Mouse (Mus musculus) liver, postnatal 0 days (tissue): Measurements from ENCODE around the gene Sh3bgr. TPM values are rescaled to one million over a fixed set of nuclear protein-coding genes. Genes with fewer than 3 reads are reported as not detected.

Source experiments
- ATAC-seq: fragments of 200-750 bp; cut with Nextera tagmentation; 2 replicates; pipeline ENCODE4 v1.8.0; 2017; ENCODE audit warnings: mild to moderate bottlenecking, moderate library complexity
- DNase-seq: peaks from one replicate; pipeline ENCODE4 v3.0.0-alpha.2; 2016
- H3K27ac ChIP-seq: fragments of 300-500 bp; sonication (generic); 2 replicates; pipeline ENCODE4 v1.5.1; 2014; ENCODE audit warnings: antibody characterized with exemption, moderate library complexity, mild to moderate bottlenecking, low read depth
- H3K27me3 ChIP-seq: fragments of 300-500 bp; sonication (generic); 2 replicates; pipeline ENCODE4 v1.6.1; 2014; ENCODE audit warnings: low read length, control low read depth, mixed read lengths; ENCODE audit not compliant: insufficient read depth
- H3K36me3 ChIP-seq: fragments of 300-500 bp; sonication (generic); replicated peaks from 2 replicates; pipeline ENCODE4 v1.6.1; 2014; ENCODE audit warnings: mild to moderate bottlenecking, control low read depth, low read length, moderate library complexity, mixed read lengths; ENCODE audit not compliant: insufficient read depth
- H3K4me1 ChIP-seq: fragments of 300-500 bp; sonication (generic); 2 replicates; pipeline ENCODE4 v1.6.1; 2014; ENCODE audit warnings: antibody characterized with exemption, mild to moderate bottlenecking, control low read depth; ENCODE audit not compliant: insufficient read depth
- H3K4me2 ChIP-seq: fragments of 300-500 bp; sonication (generic); 2 replicates; pipeline ENCODE4 v1.6.1; 2014; ENCODE audit warnings: low read depth, mild to moderate bottlenecking, low read length, moderate library complexity, mixed read lengths
- H3K4me3 ChIP-seq: fragments of 300-500 bp; sonication (generic); 2 replicates; pipeline ENCODE4 v1.5.1; 2014; ENCODE audit warnings: low read depth, low read length
- H3K9ac ChIP-seq: fragments of 300-500 bp; sonication (generic); replicated peaks from 2 replicates; pipeline ENCODE4 v1.6.1; 2014; ENCODE audit warnings: mild to moderate bottlenecking, moderate library complexity
- H3K9me3 ChIP-seq: fragments of 300-500 bp; sonication (generic); 2 replicates; pipeline ENCODE4 v1.6.1; 2016; ENCODE audit warnings: mild to moderate bottlenecking, control low read depth, low read length, mixed read lengths
- CTCF ChIP-seq: sonication (generic); IDR thresholded peaks from 2 replicates; pipeline ENCODE4 v1.5.1; 2016; ENCODE audit warnings: antibody characterized with exemption, low read depth
- EP300 ChIP-seq: IDR thresholded peaks from 2 replicates; pipeline ENCODE4 v1.6.1; 2016; ENCODE audit warnings: antibody characterized with exemption, low read depth, mild to moderate bottlenecking
- WGBS: fragments of 180-500 bp; shearing (Covaris S2); extraction: QIAGEN DNeasy Blood & Tissue Kit; methylation state at CpG from one replicate; pipeline ENCODE4 v1.1.7; 2014; ENCODE audit not compliant: insufficient replicate concordance; 5-methylcytosine and 5-hydroxymethylcytosine counted together
- polyA plus RNA-seq: library from polyadenylated mRNA; unstranded; fragments of >200 nt; fragmentation: Nextera tagmentation; extraction: Ambion mirVana; gene quantifications from 2 replicates; pipeline ENCODE4 v1.2.1, GENCODE M21; 2015

Gene Sh3bgr
- polyA plus RNA-seq = 1.9 TPM in 1 of 2 replicates, not detected in the other

- 9% methylated on average over 20 of the region's 20 CpGs for WGBS
- Histone ChIP-seq H3K4me1 (peaks cover 8% of the 10 kb centered on the region; the same call in 1 of the 2 replicates), H3K9ac (0 out of 2 replicates have a peak within 1 kb of the TSS, but pooled peaks have one; percentile 9), H3K9me3 (no peaks in the 10 kb centered on the region), H3K4me2 (peak within 1 kb of the TSS; percentile 64), H3K4me3 (peak within 1 kb of the TSS; percentile 35), H3K27ac (no peak within 1 kb of the TSS), H3K36me3 (no peaks in the 10 kb centered on the region), H3K27me3 (no peaks in the 10 kb centered on the region)
- DNase-seq (peak; percentile 61), ATAC-seq (peak; percentile 93)
- TF ChIP-seq CTCF (no peak), EP300 (no peak)
These were observed at the start of gene Sh3bgr for GRCm38 (mm10) chr16:96199913-96200701. Gene Sh3bgr (plus strand): TSS chr16:96200450.

- Histone ChIP-seq H3K9me3 (no peaks in the 10 kb centered on the region), H3K27ac (no peak overlapping the region), H3K4me3 (no peak overlapping the region), H3K4me2 (no peak overlapping the region), H3K4me1 (no peaks in the 10 kb centered on the region; the same call in none of the 2 replicates), H3K36me3 (no peaks in the 10 kb centered on the region), H3K9ac (no peak overlapping the region), H3K27me3 (no peaks in the 10 kb centered on the region)
- DNase-seq = no peak
- ATAC-seq = no peak
- 50% methylated on average over 4 of the region's 4 CpGs for WGBS
- no peak for TF ChIP-seq CTCF
- no peak for TF ChIP-seq EP300
These were observed 49.3 kb upstream of the Sh3bgr start for GRCm38 (mm10) chr16:96150995-96151394.

- Histone ChIP-seq H3K4me1 (no peaks in the 10 kb centered on the region), H3K4me3 (no peak overlapping the region), H3K36me3 (no peaks in the 10 kb centered on the region), H3K27ac (no peak overlapping the region), H3K4me2 (no peak overlapping the region), H3K9me3 (no peaks in the 10 kb centered on the region), H3K9ac (no peak overlapping the region), H3K27me3 (no peaks in the 10 kb centered on the region)
- WGBS = 23% methylated on average over 9 of the region's 9 CpGs
- TF ChIP-seq EP300 = no peak
- TF ChIP-seq CTCF = peak; percentile 92
- peak; percentile 83 for DNase-seq
- ATAC-seq = peak; percentile 67
These were observed 48.7 kb upstream of the Sh3bgr start for GRCm38 (mm10) chr16:96151551-96151950.

GRCm38 (mm10) chr16:96154476-96154875 is 45.8 kb upstream of the Sh3bgr start:
- Histone ChIP-seq H3K36me3 (no peaks in the 10 kb centered on the region), H3K9ac (no peak overlapping the region), H3K27ac (no peak overlapping the region), H3K4me2 (no peak overlapping the region), H3K27me3 (no peaks in the 10 kb centered on the region), H3K4me1 (peaks cover 5% of the 10 kb centered on the region; the same call in 1 of the 2 replicates), H3K4me3 (no peak overlapping the region), H3K9me3 (no peaks in the 10 kb centered on the region)
- ATAC-seq (no peak), DNase-seq (no peak)
- no peak for TF ChIP-seq CTCF
- no peak for TF ChIP-seq EP300
- 84% methylated on average over 2 of the region's 2 CpGs for WGBS

- no peak for ATAC-seq
- no peaks in the 10 kb centered on the region for H3K9me3 ChIP-seq
- DNase-seq = no peak
- peaks cover 5% of the 10 kb centered on the region; the same call in 1 of the 2 replicates for H3K4me1 ChIP-seq
- TF ChIP-seq CTCF = no peak
- TF ChIP-seq EP300 = no peak
- no peak overlapping the region for H3K27ac ChIP-seq
- 79% methylated on average over 8 of the region's 8 CpGs for WGBS
- H3K4me2 ChIP-seq = no peak overlapping the region
- no peak overlapping the region for H3K4me3 ChIP-seq
- H3K27me3 ChIP-seq = no peaks in the 10 kb centered on the region
- no peak overlapping the region for H3K9ac ChIP-seq
- no peaks in the 10 kb centered on the region for H3K36me3 ChIP-seq
These were observed 44.2 kb upstream of the Sh3bgr start for GRCm38 (mm10) chr16:96156019-96156418.

GRCm38 (mm10) chr16:96157171-96157570 is 43.1 kb upstream of the Sh3bgr start:
- H3K9ac ChIP-seq = no peak overlapping the region
- TF ChIP-seq CTCF (no peak), EP300 (no peak)
- 74% methylated on average over 11 of the region's 11 CpGs for WGBS
- DNase-seq (no peak), ATAC-seq (no peak)
- H3K4me3 ChIP-seq = no peak overlapping the region
- H3K27ac ChIP-seq = no peak overlapping the region
- H3K4me2 ChIP-seq = no peak overlapping the region
- no peaks in the 10 kb centered on the region for H3K9me3 ChIP-seq
- no peaks in the 10 kb centered on the region for H3K27me3 ChIP-seq
- no peaks in the 10 kb centered on the region for H3K36me3 ChIP-seq
- H3K4me1 ChIP-seq = peaks cover 5% of the 10 kb centered on the region; the same call in 1 of the 2 replicates
